Mouse (Mus musculus): Measurements from ENCODE around the gene Cfb. TPM values are rescaled to one million over a fixed set of nuclear protein-coding genes. Genes with fewer than 3 reads are reported as not detected.

Cfb gene
- polyA plus RNA-seq, 1 experiment from 2014 or later = 1.4 TPM

- 20% methylated on average over 10 of the region's 10 CpGs for WGBS
- Histone ChIP-seq H3K27ac (peak overlapping the region; percentile 97), H3K27me3 (no peaks in the 10 kb centered on the region), H3K9ac (replicated peaks) (peak overlapping the region; percentile 98), H3K36me3 (peaks cover 28% of the 10 kb centered on the region), H3K4me3 (replicated peaks) (peak overlapping the region; percentile 99), H3K9me3 (no peaks in the 10 kb centered on the region), H3K4me1 (replicated peaks) (peaks cover 48% of the 10 kb centered on the region), H3K4me2 (peak overlapping the region; percentile 91)
- ATAC-seq (ENCODE audit: insufficient number of reproducible peaks, insufficient read depth, low FRiP score, low TSS enrichment, low read depth) = no peak
Observed at GRCm38 (mm10) chr17:34897373-34898159, 35.2 kb upstream of the Cfb start.

- Histone ChIP-seq H3K36me3 (peaks cover 19% of the 10 kb centered on the region), H3K4me2 (peak overlapping the region; percentile 17; the same call in 1 of the 2 replicates), H3K4me1 (replicated peaks) (peaks cover 48% of the 10 kb centered on the region), H3K9ac (replicated peaks) (no peak overlapping the region), H3K4me3 (replicated peaks) (peak overlapping the region; percentile 88), H3K27ac (no peak overlapping the region), H3K9me3 (no peaks in the 10 kb centered on the region), H3K27me3 (no peaks in the 10 kb centered on the region)
- ATAC-seq (ENCODE audit: insufficient number of reproducible peaks, insufficient read depth, low FRiP score, low TSS enrichment, low read depth) = no peak
- 85% methylated on average over 17 of the region's 17 CpGs for WGBS
Observed at GRCm38 (mm10) chr17:34896366-34896765, 34.0 kb upstream of the Cfb start.

GRCm38 (mm10) chr17:34895724-34896123 is 33.4 kb upstream of the Cfb start:
- H3K4me1 ChIP-seq (replicated peaks) = peaks cover 47% of the 10 kb centered on the region
- H3K27ac ChIP-seq = peak overlapping the region; percentile 94
- peaks cover 15% of the 10 kb centered on the region for H3K36me3 ChIP-seq
- ATAC-seq (ENCODE audit: insufficient number of reproducible peaks, insufficient read depth, low FRiP score, low TSS enrichment, low read depth) = no peak
- no peaks in the 10 kb centered on the region for H3K27me3 ChIP-seq
- peak overlapping the region; percentile 87 for H3K4me2 ChIP-seq
- WGBS = 95% methylated on average over 15 of the region's 15 CpGs
- H3K4me3 ChIP-seq (replicated peaks) = peak overlapping the region; percentile 88
- H3K9me3 ChIP-seq = no peaks in the 10 kb centered on the region
- H3K9ac ChIP-seq (replicated peaks) = peak overlapping the region; percentile 92

GRCm38 (mm10) chr17:34894801-34895530 is 32.6 kb upstream of the Cfb start:
- Histone ChIP-seq H3K36me3 (peaks cover 15% of the 10 kb centered on the region), H3K27ac (peak overlapping the region; percentile 94), H3K4me3 (replicated peaks) (peak overlapping the region; percentile 88), H3K4me2 (peak overlapping the region; percentile 87), H3K9me3 (no peaks in the 10 kb centered on the region), H3K27me3 (no peaks in the 10 kb centered on the region), H3K4me1 (replicated peaks) (peaks cover 39% of the 10 kb centered on the region), H3K9ac (replicated peaks) (peak overlapping the region; percentile 92)
- WGBS = 8% methylated on average over 49 of the region's 51 CpGs
- peak; percentile 7; the same call in 1 of the 2 replicates for ATAC-seq (ENCODE audit: insufficient number of reproducible peaks, insufficient read depth, low FRiP score, low TSS enrichment, low read depth)

GRCm38 (mm10) chr17:34894074-34894597 is 31.8 kb upstream of the Cfb start:
- ATAC-seq (ENCODE audit: insufficient number of reproducible peaks, insufficient read depth, low FRiP score, low TSS enrichment, low read depth) = peak; percentile 78
- peak overlapping the region; percentile 92 for H3K9ac ChIP-seq (replicated peaks)
- peak overlapping the region; percentile 87 for H3K4me2 ChIP-seq
- under 1% methylated on average over 35 of the region's 51 CpGs for WGBS
- peak overlapping the region; percentile 94 for H3K27ac ChIP-seq
- H3K4me3 ChIP-seq (replicated peaks) = peak overlapping the region; percentile 88
- no peaks in the 10 kb centered on the region for H3K27me3 ChIP-seq
- no peaks in the 10 kb centered on the region for H3K9me3 ChIP-seq
- peaks cover 15% of the 10 kb centered on the region for H3K36me3 ChIP-seq
- H3K4me1 ChIP-seq (replicated peaks) = peaks cover 34% of the 10 kb centered on the region

GRCm38 (mm10) chr17:34893072-34893824 is 30.9 kb upstream of the Cfb start:
- H3K9ac ChIP-seq (replicated peaks) = no peak overlapping the region

GRCm38 (mm10) chr17:34891377-34891776 is 29.1 kb upstream of the Cfb start:
- Histone ChIP-seq H3K9me3 (no peaks in the 10 kb centered on the region), H3K4me1 (replicated peaks) (peaks cover 21% of the 10 kb centered on the region), H3K36me3 (peaks cover 9% of the 10 kb centered on the region), H3K4me3 (replicated peaks) (no peak overlapping the region), H3K27ac (no peak overlapping the region), H3K4me2 (no peak overlapping the region), H3K9ac (replicated peaks) (no peak overlapping the region), H3K27me3 (no peaks in the 10 kb centered on the region)
- 91% methylated on average over 2 of the region's 2 CpGs for WGBS
- ATAC-seq (ENCODE audit: insufficient number of reproducible peaks, insufficient read depth, low FRiP score, low TSS enrichment, low read depth) = no peak

More at GRCm38 (mm10) chr17:34893072-34893824, 30.9 kb upstream of the Cfb start:
- Histone ChIP-seq H3K4me2 (peak overlapping the region; percentile 87), H3K27me3 (no peaks in the 10 kb centered on the region), H3K4me3 (replicated peaks) (no peak overlapping the region), H3K9me3 (no peaks in the 10 kb centered on the region), H3K4me1 (replicated peaks) (peaks cover 34% of the 10 kb centered on the region), H3K27ac (peak overlapping the region; percentile 69; the same call in 1 of the 2 replicates), H3K36me3 (peaks cover 15% of the 10 kb centered on the region)
- WGBS = 71% methylated on average over 12 of the region's 12 CpGs
- ATAC-seq (ENCODE audit: insufficient number of reproducible peaks, insufficient read depth, low FRiP score, low TSS enrichment, low read depth) = no peak

- WGBS = 86% methylated on average over 12 of the region's 12 CpGs
Observed at GRCm38 (mm10) chr17:34890074-34890743, 27.9 kb upstream of the Cfb start.

GRCm38 (mm10) chr17:34887942-34888341 is 25.6 kb upstream of the Cfb start:
- Histone ChIP-seq H3K36me3 (no peaks in the 10 kb centered on the region), H3K9ac (replicated peaks) (no peak overlapping the region), H3K4me3 (replicated peaks) (no peak overlapping the region), H3K27me3 (peaks cover 4% of the 10 kb centered on the region; the same call in 1 of the 2 replicates), H3K27ac (no peak overlapping the region), H3K4me2 (no peak overlapping the region), H3K4me1 (replicated peaks) (peaks cover 7% of the 10 kb centered on the region; the same call in 1 of the 2 replicates), H3K9me3 (no peaks in the 10 kb centered on the region)
- WGBS = 88% methylated on average over 5 of the region's 5 CpGs
- ATAC-seq (ENCODE audit: insufficient number of reproducible peaks, insufficient read depth, low FRiP score, low TSS enrichment, low read depth) = no peak

More at GRCm38 (mm10) chr17:34890074-34890743, 27.9 kb upstream of the Cfb start:
- H3K36me3 ChIP-seq = no peaks in the 10 kb centered on the region
- H3K4me3 ChIP-seq (replicated peaks) = no peak overlapping the region
- no peak for ATAC-seq (ENCODE audit: insufficient number of reproducible peaks, insufficient read depth, low FRiP score, low TSS enrichment, low read depth)
- no peak overlapping the region for H3K4me2 ChIP-seq
- H3K4me1 ChIP-seq (replicated peaks) = peaks cover 9% of the 10 kb centered on the region
- no peak overlapping the region for H3K9ac ChIP-seq (replicated peaks)
- H3K27ac ChIP-seq = no peak overlapping the region
- H3K9me3 ChIP-seq = no peaks in the 10 kb centered on the region
- no peaks in the 10 kb centered on the region for H3K27me3 ChIP-seq

- Histone ChIP-seq H3K4me2 (no peak overlapping the region), H3K4me3 (replicated peaks) (no peak overlapping the region), H3K27ac (no peak overlapping the region), H3K27me3 (peaks cover 20% of the 10 kb centered on the region), H3K9ac (replicated peaks) (no peak overlapping the region), H3K36me3 (no peaks in the 10 kb centered on the region), H3K9me3 (no peaks in the 10 kb centered on the region), H3K4me1 (replicated peaks) (0 out of 2 replicates have a peak, but pooled peaks cover 6% of the 10 kb centered on the region)
- ATAC-seq (ENCODE audit: insufficient number of reproducible peaks, insufficient read depth, low FRiP score, low TSS enrichment, low read depth) = no peak
- WGBS = 83% methylated on average over 3 of the region's 3 CpGs
Observed at GRCm38 (mm10) chr17:34885615-34886014, 23.3 kb upstream of the Cfb start.
